Mouse (Mus musculus) CH12.LX (cell line): ENCODE data around the gene Kmt2a. TPM values are rescaled to one million over a fixed set of nuclear protein-coding genes. Genes with fewer than 3 reads are reported as not detected.
A peak's percentile ranks its signal among the peaks of the same experiment; 100 is the strongest.

Experiments
- DNase-seq: peaks from one replicate; pipeline ENCODE4 v3.0.0-alpha.2; 2013; ENCODE audit errors: extremely low read depth
- H3K27ac ChIP-seq: 2 replicates; pipeline ENCODE4 v1.5.1; 2012; ENCODE audit warnings: low read depth, mild to moderate bottlenecking, control low read depth, moderate library complexity; ENCODE audit not compliant: insufficient read depth
- H3K27me3 ChIP-seq: replicated peaks from 2 replicates; pipeline ENCODE3; 2012; ENCODE audit warnings: inconsistent platforms
- H3K36me3 ChIP-seq, 2 experiments: replicated peaks in 1 of 2; 2 replicates each; pipeline versions ENCODE3 to v1.6.1; 2012; ENCODE audit warnings: inconsistent platforms in 1 of 2, low read length in 1 of 2, mild to moderate bottlenecking in 1 of 2, mixed read lengths in 1 of 2, moderate library complexity in 1 of 2; ENCODE audit not compliant: control insufficient read depth in 1 of 2, insufficient read depth in 1 of 2
- H3K4me1 ChIP-seq, 2 experiments: 2 replicates each; pipeline ENCODE4 v1.6.1; 2012; ENCODE audit warnings: inconsistent platforms in 1 of 2, moderate library complexity in 1 of 2; ENCODE audit not compliant: insufficient read depth in 2 of 2, control insufficient read depth in 1 of 2
- H3K4me2 ChIP-seq: 2 replicates; pipeline ENCODE4 v1.6.1; 2012; ENCODE audit warnings: low read depth, mild to moderate bottlenecking, control low read depth; ENCODE audit not compliant: poor library complexity, insufficient read depth, severe bottlenecking
- H3K4me3 ChIP-seq, 3 experiments: fragments of 150-350 bp in 1 of 3; sonication (generic) in 1 of 3; replicated peaks in 1 of 3; 2 replicates each; pipeline versions ENCODE3 to v1.5.1; 2011 to 2012; ENCODE audit warnings: low read depth in 2 of 3, low read length in 2 of 3, mild to moderate bottlenecking in 2 of 3, moderate library complexity in 2 of 3, control low read depth in 1 of 3, improper control_type of control experiment in 1 of 3, inconsistent platforms in 1 of 3, mixed read lengths in 1 of 3; ENCODE audit not compliant: poor library complexity in 1 of 3
- H3K79me2 ChIP-seq: replicated peaks from 2 replicates; pipeline ENCODE4 v1.6.1; 2012; ENCODE audit warnings: mild to moderate bottlenecking, moderate library complexity; ENCODE audit not compliant: control insufficient read depth, poor library complexity, insufficient read depth, severe bottlenecking; ENCODE audit errors: extremely low read depth
- H3K9ac ChIP-seq: 2 replicates; pipeline ENCODE4 v1.6.1; 2012; ENCODE audit warnings: low read depth, mild to moderate bottlenecking, control low read depth, moderate library complexity; ENCODE audit not compliant: insufficient read depth
- H3K9me3 ChIP-seq: replicated peaks from 2 replicates; pipeline ENCODE3; 2012; ENCODE audit warnings: low read length, inconsistent platforms, mixed read lengths
- CHD1 ChIP-seq: IDR thresholded peaks from 2 replicates; pipeline ENCODE4 v1.6.1; 2012; ENCODE audit warnings: low read depth, low read length, improper control_type of control experiment, inconsistent platforms
- CHD2 ChIP-seq: IDR thresholded peaks from 2 replicates; pipeline ENCODE4 v1.6.1; 2011; ENCODE audit warnings: low read length, improper control_type of control experiment
- CTCF ChIP-seq, 2 experiments: IDR thresholded peaks in 1 of 2; conservative IDR thresholded peaks in 1 of 2; 2 replicates each; pipeline ENCODE4 v1.5.1; 2011 to 2012; ENCODE audit warnings: low read depth in 2 of 2, low read length in 2 of 2, improper control_type of control experiment in 1 of 2, inconsistent platforms in 1 of 2, mild to moderate bottlenecking in 1 of 2, moderate library complexity in 1 of 2
- EP300 ChIP-seq: IDR thresholded peaks from 2 replicates; pipeline ENCODE4 v1.6.1; 2011; ENCODE audit warnings: low read length, improper control_type of control experiment
- ETS1 ChIP-seq: conservative IDR thresholded peaks from 2 replicates; pipeline ENCODE4 v1.6.1; 2012; ENCODE audit warnings: low read depth, mild to moderate bottlenecking, inconsistent platforms, low read length, improper control_type of control experiment, moderate library complexity
- GABPA ChIP-seq: IDR thresholded peaks from 2 replicates; pipeline ENCODE4 v1.6.1; 2012; ENCODE audit warnings: low read depth, low read length, improper control_type of control experiment, inconsistent platforms; ENCODE audit not compliant: insufficient replicate concordance
- IRF4 ChIP-seq: IDR thresholded peaks from 2 replicates; pipeline ENCODE4 v1.6.1; 2014; ENCODE audit warnings: low read depth, mild to moderate bottlenecking, inconsistent platforms, low read length, improper control_type of control experiment
- JUND ChIP-seq: conservative IDR thresholded peaks from 2 replicates; pipeline ENCODE4 v1.6.1; 2011; ENCODE audit warnings: low read depth, low read length, improper control_type of control experiment
- MAFK ChIP-seq: IDR thresholded peaks from 2 replicates; pipeline ENCODE4 v1.6.1; 2011; ENCODE audit warnings: low read length, improper control_type of control experiment; ENCODE audit not compliant: insufficient replicate concordance
- MAX ChIP-seq: IDR thresholded peaks from 2 replicates; pipeline ENCODE4 v1.6.1; 2011; ENCODE audit warnings: low read length, improper control_type of control experiment
- MAZ ChIP-seq: IDR thresholded peaks from 2 replicates; pipeline ENCODE4 v1.6.1; 2012; ENCODE audit warnings: low read depth, mild to moderate bottlenecking, inconsistent platforms, low read length, improper control_type of control experiment, moderate library complexity
- MXI1 ChIP-seq: IDR thresholded peaks from 2 replicates; pipeline ENCODE4 v1.6.1; 2011; ENCODE audit warnings: mild to moderate bottlenecking, low read depth, low read length, improper control_type of control experiment
- NRF1 ChIP-seq: IDR thresholded peaks from 2 replicates; pipeline ENCODE4 v1.6.1; 2014; ENCODE audit warnings: low read depth, mild to moderate bottlenecking, inconsistent platforms, low read length, improper control_type of control experiment, moderate library complexity
- PAX5 ChIP-seq: IDR thresholded peaks from 2 replicates; pipeline ENCODE4 v1.6.1; 2012; ENCODE audit warnings: low read length, inconsistent platforms, mixed read lengths
- RCOR1 ChIP-seq: conservative IDR thresholded peaks from 2 replicates; pipeline ENCODE4 v1.6.1; 2012; ENCODE audit warnings: low read depth, mild to moderate bottlenecking, inconsistent platforms, low read length, improper control_type of control experiment
- SIN3A ChIP-seq: IDR thresholded peaks from 2 replicates; pipeline ENCODE4 v1.6.1; 2012; ENCODE audit warnings: low read length, improper control_type of control experiment, inconsistent platforms
- SMC3 ChIP-seq: IDR thresholded peaks from 2 replicates; pipeline ENCODE4 v1.6.1; 2011; ENCODE audit warnings: low read depth, low read length, improper control_type of control experiment
- UBTF ChIP-seq: IDR thresholded peaks from 2 replicates; pipeline ENCODE4 v1.6.1; 2012; ENCODE audit warnings: low read depth, mild to moderate bottlenecking, inconsistent platforms, low read length, improper control_type of control experiment, moderate library complexity
- USF1 ChIP-seq: IDR thresholded peaks from 2 replicates; pipeline ENCODE4 v1.6.1; 2014; ENCODE audit warnings: low read depth, mild to moderate bottlenecking, inconsistent platforms, low read length, improper control_type of control experiment
- USF2 ChIP-seq: conservative IDR thresholded peaks from 2 replicates; pipeline ENCODE4 v1.6.1; 2011; ENCODE audit warnings: low read depth, low read length, improper control_type of control experiment
- ZKSCAN1 ChIP-seq: IDR thresholded peaks from 2 replicates; pipeline ENCODE4 v1.6.1; 2012; ENCODE audit warnings: low read depth, inconsistent platforms, low read length, improper control_type of control experiment, borderline replicate concordance
- ZNF384 ChIP-seq: IDR thresholded peaks from 2 replicates; pipeline ENCODE4 v1.6.1; 2012; ENCODE audit warnings: low read depth, low read length, improper control_type of control experiment, inconsistent platforms
- dilution Hi-C: fragments of 300-500 bp; cut with MboI; formaldehyde crosslinking; loops from 2 replicates; pipeline ENCODE4 v1.14.3; 2020; ENCODE audit warnings: low sequenced_read_pairs; ENCODE audit not compliant: extremely low pct_unique_long_range_greater_than_20kb, extremely low pct_ligation_motif_present
- in situ Hi-C: fragments of 300-500 bp; cut with MboI; formaldehyde crosslinking; loops from 3 replicates; pipeline ENCODE4 v1.14.3; 2019; ENCODE audit warnings: low sequenced_read_pairs, low pct_ligation_motif_present, low pct_unique_long_range_greater_than_20kb, mixed read lengths
- polyA plus RNA-seq: library from polyadenylated mRNA; unstranded; fragments of >175 nt; gene quantifications from 2 replicates; pipeline ENCODE4 v1.2.1, GENCODE M21; 2012; ENCODE audit warnings: low read depth; ENCODE audit not compliant: insufficient read length
- total RNA-seq, 2 experiments: library from RNA; depleted of rRNA; stranded (reverse); fragments of 300-350 nt in 1 of 2; fragments of >200 nt in 1 of 2; gene quantifications; 2 replicates each; pipeline ENCODE4 v1.2.3; 2012 to 2014

The Kmt2a gene
- total and polyA plus RNA-seq, 3 experiments, result 2.5 to 21.3 (median 7.2) TPM

- TF ChIP-seq USF2 (no peak), ZNF384 (peak; percentile 59; the same call in 1 of the 2 replicates)
- no peak for DNase-seq
- peaks cover 0 to 26% of the 10 kb centered on the region in 2 experiments for H3K36me3 ChIP-seq
- no peaks in the 10 kb centered on the region for H3K27me3 ChIP-seq
- H3K27ac ChIP-seq, result 0 out of 2 replicates have a peak overlapping the region, but pooled peaks have one; percentile 6
- H3K9me3 ChIP-seq, result no peaks in the 10 kb centered on the region
- peaks cover 77% of the 10 kb centered on the region for H3K79me2 ChIP-seq
- peak overlapping the region in 1 of 3 experiments; percentile 40 for H3K4me3 ChIP-seq
- dilution Hi-C loops (no loop called here), in situ Hi-C loops (no loop called here)
- peak overlapping the region; percentile 87 for H3K9ac ChIP-seq
- peak overlapping the region; percentile 97 for H3K4me2 ChIP-seq
- H3K4me1 ChIP-seq, result peaks cover 12 to 64% of the 10 kb centered on the region in 2 experiments
Observed at GRCm38 (mm10) chr9:44877686-44878085, 3.4 kb downstream of the Kmt2a start.

GRCm38 (mm10) chr9:44875476-44875875 lies 5.6 kb downstream of the Kmt2a start:
- no peak overlapping the region for H3K9ac ChIP-seq
- H3K9me3 ChIP-seq, result no peaks in the 10 kb centered on the region
- TF ChIP-seq RCOR1 (no peak), USF2 (no peak), PAX5 (no peak), MAX (no peak), IRF4 (no peak), ZNF384 (no peak), JUND (no peak), NRF1 (no peak), ZKSCAN1 (no peak), ETS1 (no peak), SMC3 (no peak), MAFK (no peak), CHD1 (no peak)
- H3K4me1 ChIP-seq, result peaks cover 28 to 81% of the 10 kb centered on the region in 2 experiments
- dilution Hi-C loops, result no loop called here
- peaks cover 14 to 46% of the 10 kb centered on the region in 2 experiments for H3K36me3 ChIP-seq
- H3K4me2 ChIP-seq, result peak overlapping the region; percentile 6
- no peaks in the 10 kb centered on the region for H3K27me3 ChIP-seq
- no peak for DNase-seq
- no peak overlapping the region for H3K4me3 ChIP-seq
- peaks cover 92% of the 10 kb centered on the region for H3K79me2 ChIP-seq
- H3K27ac ChIP-seq, result no peak overlapping the region
- in situ Hi-C loops, result no loop called here

- Histone ChIP-seq H3K27me3 (no peaks in the 10 kb centered on the region), H3K36me3 (peaks cover 17 to 53% of the 10 kb centered on the region in 2 experiments), H3K4me1 (peaks cover 36 to 94% of the 10 kb centered on the region in 2 experiments), H3K79me2 (peaks cover 92% of the 10 kb centered on the region), H3K9ac (peak overlapping the region; percentile 57), H3K4me3 (no peak overlapping the region), H3K27ac (peak overlapping the region; percentile 69; the same call in 1 of the 2 replicates), H3K4me2 (peak overlapping the region; percentile 99), H3K9me3 (no peaks in the 10 kb centered on the region)
- dilution Hi-C loops (no loop called here), in situ Hi-C loops (no loop called here)
- no peak for DNase-seq
- TF ChIP-seq RCOR1 (no peak), SIN3A (no peak), SMC3 (no peak), USF1 (no peak), UBTF (no peak), MAZ (no peak), EP300 (no peak), CHD2 (no peak), CTCF (conservative IDR thresholded peaks at IDR 0.05 in 1 of 2, IDR thresholded peaks at IDR 0.05 in 1 of 2; ENCODE audit: low read depth in 2 of 2, low read length in 2 of 2) (no peak), CHD1 (no peak), MXI1 (no peak), GABPA (no peak), ETS1 (no peak)
Observed at GRCm38 (mm10) chr9:44874198-44874597, 6.9 kb downstream of the Kmt2a start.
